Mouse (Mus musculus): ENCODE measurements at regions not wholly inside any gene's neighbourhood (a gene's known extent, or its start where the extent isn't known, plus 50 kb on each side); places are given as distances from the start of the nearest gene placed in this dataset.

DNA sequence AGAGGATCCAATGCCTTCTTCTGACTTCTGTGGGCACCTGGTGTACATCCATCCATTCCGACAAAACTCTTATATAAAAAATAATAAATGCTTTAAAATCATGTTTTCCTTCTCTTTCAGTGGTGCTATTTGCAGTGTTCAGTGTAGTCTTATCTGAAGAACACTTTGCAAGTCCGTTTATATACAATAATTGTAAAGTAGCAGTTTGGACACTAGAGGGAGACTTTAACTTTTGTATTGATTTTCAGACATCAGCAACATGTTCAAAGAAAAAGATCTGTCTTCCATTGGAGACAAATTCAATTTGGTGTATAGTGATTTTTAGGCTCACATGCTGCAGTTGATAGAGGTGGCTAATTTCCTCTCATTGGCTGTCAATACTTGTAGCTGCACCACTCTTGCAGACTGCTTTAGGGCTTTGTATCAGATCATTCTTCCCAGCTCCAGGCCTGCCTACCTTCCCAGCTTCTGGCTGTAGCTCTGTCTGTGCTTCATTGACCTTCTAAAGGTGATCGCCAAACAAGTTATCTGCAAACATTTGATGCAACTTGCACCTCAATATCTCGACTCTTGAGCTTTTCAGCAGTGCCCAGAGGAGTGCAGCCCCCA lies 74.8 kb upstream of the Sult1c1 start:
- DNase-seq (ENCODE audit: low spot score), result peak; percentile 75

- DNase-seq (ENCODE audit: low spot score), result peak; percentile 73
Observed at GRCm38 (mm10) chr17:54061280-54061679, 70.8 kb upstream of the Sult1c1 start.

All from retina, embryonic 14.5 days (tissue).